Mouse (Mus musculus): ENCODE measurements at regions not wholly inside any gene's neighbourhood (a gene's known extent, or its start where the extent isn't known, plus 50 kb on each side); places are given as distances from the start of the nearest gene placed in this dataset.
"Not testable (repeated sequence)": the region's sequence is repeated elsewhere in the genome, so short reads cannot be mapped to it uniquely, and the experiment has no call there.

- DNase-seq (ENCODE audit: low read depth, low spot score) = no peak
These were observed 169.1 kb upstream of the Col8a1 start for GRCm38 (mm10) chr16:57923447-57924129.

DNA sequence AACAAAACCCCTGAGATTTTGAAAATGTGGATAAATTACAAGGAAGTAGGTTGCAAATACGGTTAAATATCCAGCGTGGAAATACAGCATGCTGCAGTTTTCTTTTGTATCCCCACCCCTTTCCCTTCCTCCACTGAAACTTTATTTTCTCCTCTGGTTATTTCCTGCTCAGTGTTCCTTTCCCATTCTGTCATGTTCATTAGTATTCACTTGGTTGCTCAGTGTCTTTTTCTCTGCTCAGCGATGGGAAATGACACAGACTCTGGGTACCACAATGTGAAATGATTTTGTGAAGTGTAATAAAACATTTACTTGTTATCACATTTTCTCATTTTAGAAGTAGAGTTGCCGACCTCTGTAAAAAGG is 169.6 kb upstream of the Col8a1 start:
- DNase-seq (ENCODE audit: low read depth, low spot score) = no peak

GRCm38 (mm10) chr16:57927816-57928215 is 173.3 kb upstream of the Col8a1 start:
- DNase-seq (ENCODE audit: low read depth, low spot score) = no peak

DNA sequence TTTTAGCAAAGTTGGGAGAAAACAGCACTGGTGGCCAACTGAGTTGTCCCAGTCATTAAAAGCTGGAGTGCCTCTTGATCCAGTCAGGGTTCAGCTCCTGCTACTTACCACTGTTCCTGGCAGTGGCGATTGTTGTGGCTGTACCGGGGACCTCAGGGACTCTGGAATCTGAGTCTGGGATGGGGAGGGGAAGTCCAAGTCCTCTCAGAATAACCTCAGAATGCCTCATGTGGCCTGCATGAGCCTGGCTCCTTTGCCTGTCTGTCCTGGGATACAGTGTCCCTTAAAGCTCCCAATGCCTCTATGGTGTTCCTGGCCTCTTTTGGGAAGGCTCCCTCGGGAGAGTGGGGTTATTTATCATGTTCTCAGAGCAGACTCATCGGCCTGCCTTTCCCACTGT is 173.8 kb upstream of the Col8a1 start:
- no peak for DNase-seq (ENCODE audit: low read depth, low spot score)

- DNase-seq (ENCODE audit: low read depth, low spot score) = no peak
These were observed 174.7 kb upstream of the Col8a1 start for GRCm38 (mm10) chr16:57929151-57929764.

DNA sequence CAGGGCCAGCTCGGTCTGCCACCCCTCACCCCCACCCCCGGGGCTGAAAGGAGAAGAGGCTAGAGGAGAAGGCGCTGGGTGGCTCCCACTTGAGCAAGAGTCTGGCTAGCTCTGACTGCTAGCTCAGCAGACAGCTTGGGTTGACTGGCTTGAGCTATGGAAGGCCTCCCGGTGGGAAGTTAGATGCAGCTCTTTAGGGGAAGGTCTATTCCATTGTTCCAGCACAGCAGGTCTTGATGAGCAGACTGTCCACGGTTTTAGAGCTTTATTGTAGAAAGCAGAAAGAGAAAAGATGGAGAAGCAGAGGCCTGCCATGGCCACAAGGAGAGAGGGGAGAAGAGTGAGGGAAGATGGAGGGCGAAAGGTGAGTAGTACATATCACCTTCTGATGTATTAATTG is 190.9 kb upstream of the Col8a1 start:
- no peak for DNase-seq (ENCODE audit: low read depth, low spot score)

DNA sequence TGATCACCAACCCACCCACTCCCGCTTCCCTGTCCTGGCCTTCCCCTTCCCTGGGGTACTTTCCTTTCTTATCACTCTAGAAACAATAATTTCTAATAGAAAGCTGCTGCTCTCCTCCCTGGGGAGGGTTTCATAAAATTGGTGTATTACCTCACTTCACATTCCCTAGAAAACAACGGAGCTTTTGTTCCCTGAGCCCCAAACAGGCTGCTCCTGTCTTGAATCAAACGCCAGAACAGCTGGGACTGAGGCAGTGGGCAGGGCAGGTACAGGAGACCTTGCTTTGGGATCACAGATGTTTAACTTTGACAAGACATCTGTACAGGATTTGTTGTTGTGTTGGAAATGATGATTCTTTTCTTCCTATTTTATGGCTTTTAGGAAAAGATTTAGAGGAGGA is 192.8 kb upstream of the Col8a1 start:
- DNase-seq (ENCODE audit: low read depth, low spot score) = no peak

GRCm38 (mm10) chr16:57949680-57950079 is 195.1 kb upstream of the Col8a1 start:
- no peak for DNase-seq (ENCODE audit: low read depth, low spot score)

- no peak for DNase-seq (ENCODE audit: low read depth, low spot score)
These were observed 216.4 kb upstream of the Col8a1 start for GRCm38 (mm10) chr16:57970956-57971355.

- no peak for DNase-seq (ENCODE audit: low read depth, low spot score)
These were observed 229.6 kb upstream of the Col8a1 start for GRCm38 (mm10) chr16:57984111-57984510.

- DNase-seq (ENCODE audit: low read depth, low spot score) = no peak
These were observed 251.2 kb upstream of the Col8a1 start for GRCm38 (mm10) chr16:58005740-58006139.

DNA sequence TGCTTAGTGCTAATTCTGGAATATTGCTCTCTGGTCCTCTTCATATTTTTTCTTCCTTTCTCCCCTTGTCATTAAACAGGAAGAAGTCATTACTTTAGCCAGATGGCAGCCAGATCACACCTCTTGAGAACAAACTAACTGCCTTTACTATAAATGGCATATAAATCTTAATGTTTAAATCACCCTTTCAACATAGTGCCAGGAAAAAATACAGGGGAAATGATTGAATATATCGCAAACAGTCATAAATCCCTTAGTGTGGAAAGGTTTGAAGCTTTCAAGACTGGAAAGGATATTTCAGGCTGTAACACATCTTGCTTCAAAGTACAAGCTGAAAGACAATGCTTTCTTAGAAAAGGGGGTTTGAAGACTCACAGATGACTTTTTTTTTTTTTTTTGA is 259.0 kb upstream of the Col8a1 start:
- no peak for DNase-seq (ENCODE audit: low read depth, low spot score)

- no peak for DNase-seq (ENCODE audit: low read depth, low spot score)
These were observed 273.0 kb upstream of the Col8a1 start for GRCm38 (mm10) chr16:58027525-58027924.

DNA sequence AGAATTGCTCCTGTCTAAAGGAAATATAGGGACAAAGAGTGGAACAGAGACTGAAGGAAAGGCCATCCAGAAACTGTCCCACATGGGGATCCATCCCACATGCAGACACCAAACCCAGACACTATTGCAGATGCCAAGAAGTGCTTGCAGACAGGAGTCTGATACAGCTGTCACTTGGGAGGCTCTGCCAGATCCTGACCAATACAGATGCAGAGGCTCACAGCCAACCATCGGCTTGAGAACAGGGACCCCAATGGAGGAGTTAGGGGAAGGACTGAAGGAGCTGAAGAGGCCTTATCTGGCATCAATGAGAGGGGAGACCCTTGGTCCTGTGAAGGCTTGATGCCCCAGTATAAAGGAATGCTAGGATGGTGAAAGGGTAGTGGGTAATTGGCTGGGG is 274.0 kb upstream of the Col8a1 start:
- DNase-seq (ENCODE audit: low read depth, low spot score) = not testable (repeated sequence)

DNA sequence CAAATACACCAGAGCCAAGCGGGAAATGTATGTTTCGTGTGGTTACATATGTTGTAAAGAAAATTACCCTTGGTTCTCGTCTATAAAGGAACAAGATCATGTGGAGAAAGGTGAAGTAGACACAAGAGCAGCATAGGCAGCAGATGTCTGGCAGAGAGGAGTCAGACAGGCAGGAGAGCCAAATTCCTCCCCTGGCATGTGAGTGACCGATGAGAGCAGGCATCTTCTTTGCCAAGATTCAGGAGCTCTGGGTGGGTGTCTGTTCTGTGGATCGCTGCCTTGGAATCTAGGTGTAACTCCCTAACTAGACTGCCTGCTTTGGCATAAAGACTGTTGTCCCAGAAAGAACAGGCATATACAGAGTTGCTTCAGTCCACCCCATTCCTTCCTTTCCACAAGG is 275.1 kb upstream of the Col8a1 start:
- DNase-seq (ENCODE audit: low read depth, low spot score) = no peak

- DNase-seq (ENCODE audit: low read depth, low spot score) = no peak
These were observed 314.2 kb upstream of the Col8a1 start for GRCm38 (mm10) chr16:58068654-58069271.

- DNase-seq (ENCODE audit: low read depth, low spot score) = no peak
These were observed 317.9 kb upstream of the Col8a1 start for GRCm38 (mm10) chr16:58072441-58072840.

GRCm38 (mm10) chr16:58100351-58100750 is 307.9 kb upstream of the Dcbld2 start:
- no peak for DNase-seq (ENCODE audit: low read depth, low spot score)

- no peak for DNase-seq (ENCODE audit: low read depth, low spot score)
These were observed 297.8 kb upstream of the Dcbld2 start for GRCm38 (mm10) chr16:58110452-58110851.

- no peak for DNase-seq (ENCODE audit: low read depth, low spot score)
These were observed 282.2 kb upstream of the Dcbld2 start for GRCm38 (mm10) chr16:58126086-58126485.

GRCm38 (mm10) chr16:58136144-58136905 is 271.9 kb upstream of the Dcbld2 start:
- no peak for DNase-seq (ENCODE audit: low read depth, low spot score)

DNA sequence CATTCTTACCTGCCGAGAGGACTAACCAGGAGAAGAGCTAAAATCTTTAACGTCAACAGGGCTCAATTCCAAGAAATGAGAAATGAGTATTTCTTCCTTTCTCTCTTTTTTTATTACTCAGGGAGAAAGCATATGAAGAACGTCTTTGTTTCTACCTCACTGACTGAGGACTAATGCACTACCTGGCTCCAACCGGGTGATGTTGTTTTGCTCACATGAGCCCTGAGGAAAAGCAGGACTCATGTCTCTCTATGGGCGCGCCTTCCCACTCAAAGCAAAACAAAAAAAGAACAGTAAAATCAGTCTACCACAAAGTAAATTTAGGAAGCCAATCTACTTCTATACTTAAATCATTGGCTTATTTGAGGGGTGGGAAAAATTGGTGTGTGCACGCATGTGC is 271.3 kb upstream of the Dcbld2 start:
- DNase-seq (ENCODE audit: low read depth, low spot score) = no peak
